Mouse (Mus musculus): ENCODE data around the gene Scn7a.

DNA sequence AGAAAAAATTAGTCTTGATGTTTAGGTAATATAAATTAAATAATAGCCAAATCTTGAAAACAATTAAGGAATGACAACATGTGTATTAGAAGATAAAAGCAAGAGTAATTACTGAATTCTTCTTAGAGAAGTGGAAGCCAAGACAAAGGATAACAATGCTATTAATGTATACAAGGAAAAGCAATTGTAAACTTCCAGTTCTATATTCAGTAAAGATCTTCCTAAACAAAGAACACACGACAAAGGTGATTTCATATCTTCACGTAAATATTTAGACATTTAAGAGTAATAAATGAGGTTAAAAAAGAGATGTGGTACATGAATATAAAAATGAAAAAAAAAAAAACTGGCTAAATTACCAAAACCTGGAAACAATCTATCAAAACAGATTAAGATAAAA, 16.7 kb downstream of the Scn7a start:
- TF ChIP-seq CTCF (IDR thresholded peaks at IDR 0.05; ENCODE audit: low read depth) = no peak
- no peak for TF ChIP-seq EP300 (IDR thresholded peaks at IDR 0.05; ENCODE audit: low read depth)
